Mouse (Mus musculus) hindbrain, embryonic 14.5 days (tissue): ENCODE measurements around the gene Nacc2. TPM values are rescaled to one million over a fixed set of nuclear protein-coding genes. Genes with fewer than 3 reads are reported as not detected.

Experiments
- ATAC-seq: fragments of 200-750 bp; cut with Nextera tagmentation; 2 replicates; pipeline ENCODE4 v1.8.0; 2017; ENCODE audit warnings: moderate number of reproducible peaks, mild to moderate bottlenecking, moderate TSS enrichment, moderate library complexity; ENCODE audit not compliant: low FRiP score
- DNase-seq: peaks from one replicate; pipeline ENCODE4 v3.0.0-alpha.2; 2015; ENCODE audit warnings: low spot score
- H3K27ac ChIP-seq: fragments of 300-500 bp; sonication (generic); 2 replicates; pipeline ENCODE4 v1.5.1; 2014; ENCODE audit warnings: mild to moderate bottlenecking, moderate library complexity
- H3K27me3 ChIP-seq: fragments of 300-500 bp; sonication (generic); 2 replicates; pipeline ENCODE4 v1.6.1; 2014; ENCODE audit warnings: mild to moderate bottlenecking, low read length, mixed read lengths; ENCODE audit not compliant: control insufficient read depth, insufficient read depth
- H3K36me3 ChIP-seq: fragments of 300-500 bp; sonication (generic); replicated peaks from 2 replicates; pipeline ENCODE4 v1.6.1; 2014; ENCODE audit not compliant: control insufficient read depth, insufficient read depth
- H3K4me1 ChIP-seq: fragments of 300-500 bp; sonication (generic); replicated peaks from 2 replicates; pipeline ENCODE4 v1.6.1; 2014; ENCODE audit warnings: antibody characterized with exemption, low read length, mixed read lengths; ENCODE audit not compliant: control insufficient read depth, insufficient read depth
- H3K4me2 ChIP-seq: fragments of 300-500 bp; sonication (generic); replicated peaks from 2 replicates; pipeline ENCODE4 v1.6.1; 2014; ENCODE audit warnings: mild to moderate bottlenecking, moderate library complexity
- H3K4me3 ChIP-seq: fragments of 300-500 bp; sonication (generic); replicated peaks from 2 replicates; pipeline ENCODE4 v1.5.1; 2014; ENCODE audit warnings: mild to moderate bottlenecking, low read length
- H3K9ac ChIP-seq: fragments of 300-500 bp; sonication (generic); 2 replicates; pipeline ENCODE4 v1.6.1; 2014
- H3K9me3 ChIP-seq: fragments of 300-500 bp; sonication (generic); 2 replicates; pipeline ENCODE4 v1.6.1; 2016; ENCODE audit warnings: low read length; ENCODE audit not compliant: control insufficient read depth
- WGBS: fragments of 180-500 bp; shearing (Covaris S2); extraction: QIAGEN DNeasy Blood & Tissue Kit; methylation state at CpG from one replicate; pipeline ENCODE4 v1.1.7; 2014; 5-methylcytosine and 5-hydroxymethylcytosine counted together
- polyA plus RNA-seq: library from polyadenylated mRNA; unstranded; fragments of >200 nt; fragmentation: Nextera tagmentation; extraction: Ambion mirVana; gene quantifications from 2 replicates; pipeline ENCODE4 v1.2.1, GENCODE M21; 2014

The Nacc2 gene
- 18.3 and 19.2 TPM in 2 replicates for polyA plus RNA-seq

DNA sequence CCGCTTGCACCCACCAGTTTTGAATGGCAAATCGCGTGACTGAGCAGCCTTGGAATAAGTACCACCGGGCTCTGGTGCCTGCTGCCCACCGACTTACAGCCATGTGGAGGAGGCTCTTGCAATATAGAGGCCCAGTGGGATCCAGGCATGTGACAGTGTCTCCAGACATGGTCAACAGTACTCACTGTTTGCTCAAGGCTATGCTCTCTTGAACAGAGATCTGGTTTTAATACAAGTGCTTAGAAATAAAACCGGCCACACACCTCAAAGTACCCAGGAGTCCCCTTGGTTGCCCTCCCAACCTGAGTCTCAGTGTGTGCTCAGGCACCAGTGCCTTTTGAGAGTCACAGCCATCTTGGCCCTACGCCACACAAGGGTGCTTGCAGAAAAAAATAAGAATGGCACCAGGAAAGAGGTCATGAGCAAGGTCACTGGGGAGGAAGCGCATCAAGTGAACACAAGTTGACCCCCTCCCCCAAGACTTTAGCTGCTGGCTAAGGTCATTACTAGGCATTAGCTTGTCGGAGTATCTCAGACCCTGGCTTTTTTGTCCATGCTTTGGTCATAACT lies at the start of gene Nacc2:
Gene Nacc2, minus strand, starts transcription at position 142 of the 570 bp plus-strand sequence.
- H3K36me3 ChIP-seq: no peaks in the 10 kb centered on the region
- peak within 1 kb of the TSS; percentile 66 for H3K9ac ChIP-seq
- WGBS: 31% methylated on average over 9 of the region's 9 CpGs
- peaks cover 20% of the 10 kb centered on the region for H3K4me1 ChIP-seq
- peak within 1 kb of the TSS; percentile 80 for H3K4me3 ChIP-seq
- ATAC-seq (peak; percentile 41; the same call in 1 of the 2 replicates), DNase-seq (no peak)
- no peaks in the 10 kb centered on the region for H3K9me3 ChIP-seq
- no peak within 1 kb of the TSS for H3K27ac ChIP-seq
- H3K4me2 ChIP-seq: peak within 1 kb of the TSS; percentile 95
- H3K27me3 ChIP-seq: peaks cover 28% of the 10 kb centered on the region

- Histone ChIP-seq H3K27me3 (no peaks in the 10 kb centered on the region), H3K4me2 (no peak overlapping the region), H3K4me3 (no peak overlapping the region), H3K9ac (no peak overlapping the region), H3K27ac (no peak overlapping the region), H3K36me3 (no peaks in the 10 kb centered on the region), H3K4me1 (0 out of 2 replicates have a peak, but pooled peaks cover 15% of the 10 kb centered on the region), H3K9me3 (no peaks in the 10 kb centered on the region)
- DNase-seq (no peak), ATAC-seq (no peak)
- WGBS: 90% methylated on average over 2 of the region's 2 CpGs
These were observed 49.1 kb upstream of the Nacc2 start for GRCm38 (mm10) chr2:26172166-26172565.

DNA sequence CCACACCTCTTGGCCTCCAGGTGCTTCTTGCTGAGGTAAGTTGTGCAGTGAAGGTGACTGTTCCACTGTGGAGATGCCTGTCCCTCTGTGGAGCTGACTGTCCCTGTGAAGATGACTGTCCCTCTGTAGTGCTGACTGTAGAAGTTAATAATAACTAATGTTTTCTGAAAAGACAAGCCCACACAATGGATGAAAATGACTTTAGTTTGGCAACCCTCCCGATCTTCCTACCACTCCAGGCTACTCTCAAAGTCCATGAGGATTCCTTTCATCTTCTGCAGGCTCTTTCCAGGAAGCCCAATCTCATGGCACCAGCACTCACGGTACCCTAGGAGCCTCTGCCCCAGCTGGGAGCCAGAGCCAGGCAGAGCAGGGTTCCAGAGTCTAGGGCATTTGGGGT lies 47.4 kb upstream of the Nacc2 start:
- Histone ChIP-seq H3K27ac (no peak overlapping the region), H3K9ac (no peak overlapping the region), H3K36me3 (no peaks in the 10 kb centered on the region), H3K4me3 (no peak overlapping the region), H3K9me3 (no peaks in the 10 kb centered on the region), H3K27me3 (no peaks in the 10 kb centered on the region), H3K4me1 (0 out of 2 replicates have a peak, but pooled peaks cover 15% of the 10 kb centered on the region), H3K4me2 (no peak overlapping the region)
- ATAC-seq (no peak), DNase-seq (no peak)
- WGBS: 52% methylated on average over 2 of the region's 2 CpGs

- Histone ChIP-seq H3K27me3 (no peaks in the 10 kb centered on the region), H3K9ac (no peak overlapping the region), H3K4me2 (no peak overlapping the region), H3K4me3 (no peak overlapping the region), H3K4me1 (0 out of 2 replicates have a peak, but pooled peaks cover 15% of the 10 kb centered on the region), H3K27ac (no peak overlapping the region), H3K36me3 (no peaks in the 10 kb centered on the region), H3K9me3 (no peaks in the 10 kb centered on the region)
- 24% methylated on average over 11 of the region's 11 CpGs for WGBS
- ATAC-seq: peak; percentile 40; the same call in 1 of the 2 replicates
- no peak for DNase-seq
These were observed 46.0 kb upstream of the Nacc2 start for GRCm38 (mm10) chr2:26168843-26169579.

GRCm38 (mm10) chr2:26166890-26167289 lies 43.9 kb upstream of the Nacc2 start:
- Histone ChIP-seq H3K27ac (no peak overlapping the region), H3K27me3 (no peaks in the 10 kb centered on the region), H3K36me3 (no peaks in the 10 kb centered on the region), H3K9me3 (no peaks in the 10 kb centered on the region), H3K4me2 (no peak overlapping the region), H3K9ac (no peak overlapping the region), H3K4me1 (0 out of 2 replicates have a peak, but pooled peaks cover 15% of the 10 kb centered on the region), H3K4me3 (no peak overlapping the region)
- DNase-seq (no peak), ATAC-seq (no peak)
- WGBS: 89% methylated on average over 3 of the region's 3 CpGs

DNA sequence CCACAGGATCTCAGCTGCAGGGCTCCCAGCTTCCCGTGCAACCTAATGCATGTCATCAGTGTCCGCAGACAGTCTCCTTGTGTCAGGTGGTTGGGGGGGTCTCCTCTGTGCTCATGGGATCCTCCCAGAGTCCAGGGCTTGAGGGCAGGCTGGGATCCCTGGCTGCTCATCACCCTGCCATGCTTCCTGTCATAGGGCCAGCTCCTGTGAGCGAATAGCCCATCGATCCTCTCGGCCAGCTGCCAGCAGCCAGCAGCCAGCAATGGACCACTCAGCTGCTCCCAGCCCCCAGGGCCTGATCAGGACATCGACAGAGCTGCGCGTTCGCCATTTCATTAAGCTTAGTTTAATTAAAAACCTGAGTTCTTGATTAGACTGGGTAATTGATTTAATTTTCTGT lies 35.0 kb upstream of the Nacc2 start:
- 49% methylated on average over 9 of the region's 9 CpGs for WGBS
- Histone ChIP-seq H3K4me2 (no peak overlapping the region), H3K36me3 (no peaks in the 10 kb centered on the region), H3K4me3 (no peak overlapping the region), H3K9me3 (no peaks in the 10 kb centered on the region), H3K4me1 (peaks cover 26% of the 10 kb centered on the region), H3K27ac (no peak overlapping the region; the same call in 1 of the 2 replicates), H3K27me3 (no peaks in the 10 kb centered on the region), H3K9ac (no peak overlapping the region)
- DNase-seq (peak; percentile 30), ATAC-seq (no peak)

GRCm38 (mm10) chr2:26156191-26156977 lies 33.4 kb upstream of the Nacc2 start:
- Histone ChIP-seq H3K4me3 (no peak overlapping the region), H3K4me2 (peak overlapping the region; percentile 23; the same call in 1 of the 2 replicates), H3K36me3 (no peaks in the 10 kb centered on the region), H3K9ac (no peak overlapping the region), H3K27me3 (no peaks in the 10 kb centered on the region), H3K27ac (peak overlapping the region; percentile 78), H3K9me3 (no peaks in the 10 kb centered on the region), H3K4me1 (peaks cover 26% of the 10 kb centered on the region)
- DNase-seq (peak; percentile 76), ATAC-seq (peak; percentile 64)
- WGBS: 29% methylated on average over 10 of the region's 10 CpGs

DNA sequence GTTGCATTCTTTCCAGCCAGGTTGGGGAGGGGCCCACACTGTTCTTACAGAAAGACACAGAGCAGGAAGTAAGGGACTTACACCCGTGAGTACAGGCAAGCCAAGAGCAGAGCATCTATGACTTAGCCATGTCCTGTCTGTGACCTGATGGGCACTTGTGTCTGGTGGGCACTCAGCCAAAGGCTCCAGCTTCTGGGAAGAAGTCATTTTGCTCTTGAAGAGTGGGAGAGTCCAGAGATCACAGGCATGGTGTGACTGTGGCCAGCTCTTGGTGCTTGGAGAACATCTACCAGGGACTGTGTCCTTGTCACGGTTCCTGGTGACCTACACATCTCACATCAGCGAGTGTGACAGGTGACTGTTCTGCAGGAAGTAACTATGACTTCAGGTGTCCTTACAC lies 32.7 kb upstream of the Nacc2 start:
- ATAC-seq: no peak

GRCm38 (mm10) chr2:26154586-26154985 lies 31.6 kb upstream of the Nacc2 start:
- H3K27me3 ChIP-seq: no peaks in the 10 kb centered on the region
- no peak overlapping the region for H3K4me2 ChIP-seq
- 69% methylated on average over 5 of the region's 5 CpGs for WGBS
- no peak overlapping the region for H3K4me3 ChIP-seq
- no peaks in the 10 kb centered on the region for H3K36me3 ChIP-seq
- H3K9me3 ChIP-seq: no peaks in the 10 kb centered on the region
- H3K27ac ChIP-seq: no peak overlapping the region
- ATAC-seq (no peak), DNase-seq (no peak)
- no peak overlapping the region for H3K9ac ChIP-seq
- peaks cover 26% of the 10 kb centered on the region for H3K4me1 ChIP-seq

More for the DNA sequence above, 32.7 kb upstream of the Nacc2 start:
- no peaks in the 10 kb centered on the region for H3K9me3 ChIP-seq
- no peaks in the 10 kb centered on the region for H3K36me3 ChIP-seq
- 72% methylated on average over 3 of the region's 3 CpGs for WGBS
- H3K27me3 ChIP-seq: no peaks in the 10 kb centered on the region
- H3K4me3 ChIP-seq: no peak overlapping the region
- no peak for DNase-seq
- no peak overlapping the region for H3K9ac ChIP-seq
- H3K4me1 ChIP-seq: peaks cover 26% of the 10 kb centered on the region
- H3K27ac ChIP-seq: peak overlapping the region; percentile 78; the same call in 1 of the 2 replicates
- no peak overlapping the region for H3K4me2 ChIP-seq
